Mouse (Mus musculus): ENCODE measurements around the gene Map2. TPM values are rescaled to one million over a fixed set of nuclear protein-coding genes. Genes with fewer than 3 reads are reported as not detected.

Map2 gene
- polyA plus RNA-seq, 1 experiment from 2014 or later = 14.3 TPM

DNA sequence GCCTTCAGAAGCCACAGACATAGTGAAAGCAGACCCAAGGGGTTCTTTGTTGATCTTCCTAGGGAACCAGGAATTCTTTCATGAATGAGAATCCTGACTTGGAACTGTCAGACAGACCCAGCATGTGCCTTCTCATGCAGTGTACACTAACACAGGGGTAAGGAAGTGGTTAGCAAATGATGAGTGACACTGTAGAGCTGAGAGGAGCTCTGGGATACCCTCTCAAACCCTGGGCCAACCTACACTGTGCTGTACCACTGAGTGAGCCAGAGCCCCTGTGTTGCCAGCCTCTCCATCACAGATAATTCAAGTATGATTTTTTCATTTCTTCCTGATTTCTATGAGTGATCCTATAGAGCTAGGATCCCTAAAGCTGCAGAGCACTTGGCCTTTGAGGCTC, 255.9 kb downstream of the Map2 start:
- no peak for ATAC-seq (ENCODE audit: borderline replicate concordance, extremely low read depth, low FRiP score, low TSS enrichment)
- Histone ChIP-seq H3K36me3 (no peaks in the 10 kb centered on the region), H3K9me3 (no peaks in the 10 kb centered on the region), H3K4me1 (no peaks in the 10 kb centered on the region), H3K4me3 (no peak overlapping the region), H3K9ac (no peak overlapping the region), H3K4me2 (no peak overlapping the region), H3K27me3 (no peaks in the 10 kb centered on the region), H3K27ac (no peak overlapping the region)

- no peak for ATAC-seq (ENCODE audit: borderline replicate concordance, extremely low read depth, low FRiP score, low TSS enrichment)
- no peaks in the 10 kb centered on the region for H3K4me1 ChIP-seq
- no peaks in the 10 kb centered on the region for H3K36me3 ChIP-seq
- no peak overlapping the region for H3K27ac ChIP-seq
- no peaks in the 10 kb centered on the region for H3K27me3 ChIP-seq
- H3K9ac ChIP-seq = no peak overlapping the region
- WGBS = 84% methylated on average over 6 of the region's 6 CpGs
- H3K9me3 ChIP-seq = no peaks in the 10 kb centered on the region
- no peak overlapping the region for H3K4me3 ChIP-seq
- H3K4me2 ChIP-seq = no peak overlapping the region
These were observed 256.4 kb downstream of the Map2 start for GRCm38 (mm10) chr1:66431472-66431871.

DNA sequence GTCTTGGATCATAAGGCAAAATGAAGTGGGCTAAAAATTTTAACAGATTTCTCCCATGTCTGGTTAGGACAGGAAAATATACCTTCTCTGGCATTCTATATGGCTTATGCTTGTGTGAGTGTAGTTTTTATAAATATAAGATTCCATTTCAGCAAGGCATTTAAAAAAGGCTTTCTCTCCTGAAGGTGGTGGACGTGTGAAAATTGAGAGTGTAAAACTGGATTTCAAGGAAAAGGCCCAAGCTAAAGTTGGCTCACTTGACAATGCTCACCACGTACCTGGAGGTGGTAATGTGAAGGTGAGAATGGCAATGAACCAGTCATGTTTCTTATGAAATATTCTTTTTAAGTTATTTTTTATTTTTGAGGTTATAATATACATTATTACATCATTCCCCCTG, 263.0 kb downstream of the Map2 start:
- Histone ChIP-seq H3K9ac (no peak overlapping the region), H3K27me3 (no peaks in the 10 kb centered on the region), H3K36me3 (no peaks in the 10 kb centered on the region), H3K4me3 (no peak overlapping the region), H3K4me2 (no peak overlapping the region), H3K27ac (no peak overlapping the region), H3K4me1 (no peaks in the 10 kb centered on the region), H3K9me3 (no peaks in the 10 kb centered on the region)
- ATAC-seq (ENCODE audit: borderline replicate concordance, extremely low read depth, low FRiP score, low TSS enrichment) = no peak
- WGBS = 80% methylated on average over 2 of the region's 2 CpGs

- Histone ChIP-seq H3K9ac (no peak overlapping the region), H3K4me3 (no peak overlapping the region), H3K4me2 (no peak overlapping the region), H3K36me3 (no peaks in the 10 kb centered on the region), H3K9me3 (no peaks in the 10 kb centered on the region), H3K27ac (no peak overlapping the region), H3K4me1 (no peaks in the 10 kb centered on the region), H3K27me3 (no peaks in the 10 kb centered on the region)
- 83% methylated on average over 2 of the region's 2 CpGs for WGBS
- ATAC-seq (ENCODE audit: borderline replicate concordance, extremely low read depth, low FRiP score, low TSS enrichment) = no peak
These were observed 267.8 kb downstream of the Map2 start for GRCm38 (mm10) chr1:66442922-66443321.

DNA sequence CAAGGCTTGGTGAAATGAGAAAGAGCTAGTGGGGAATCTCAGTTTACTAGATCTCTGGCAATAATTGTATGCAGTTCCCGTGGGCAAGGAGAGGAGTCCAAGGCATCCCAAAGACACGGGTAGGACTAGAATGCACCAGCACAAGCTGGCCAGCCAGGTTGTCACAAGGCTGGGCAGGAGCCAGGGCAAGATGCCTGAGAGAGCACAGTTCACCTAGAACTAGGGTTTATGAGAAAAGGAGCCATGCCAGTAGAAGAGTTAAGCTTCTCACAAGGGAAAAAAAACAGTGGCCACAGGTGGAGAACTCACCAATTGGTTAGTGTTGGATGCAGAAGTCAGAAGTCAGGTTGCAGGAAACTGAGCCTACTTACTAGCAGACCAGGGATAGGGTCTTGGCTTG, 274.4 kb downstream of the Map2 start:
- Histone ChIP-seq H3K36me3 (no peaks in the 10 kb centered on the region), H3K27ac (no peak overlapping the region), H3K4me3 (no peak overlapping the region), H3K4me1 (no peaks in the 10 kb centered on the region), H3K27me3 (no peaks in the 10 kb centered on the region), H3K9me3 (no peaks in the 10 kb centered on the region), H3K9ac (no peak overlapping the region), H3K4me2 (no peak overlapping the region)
- no peak for ATAC-seq (ENCODE audit: borderline replicate concordance, extremely low read depth, low FRiP score, low TSS enrichment)
- 68% methylated on average over 2 of the region's 2 CpGs for WGBS

- H3K9me3 ChIP-seq = no peaks in the 10 kb centered on the region
- no peaks in the 10 kb centered on the region for H3K27me3 ChIP-seq
- H3K4me1 ChIP-seq = no peaks in the 10 kb centered on the region
- no peak for ATAC-seq (ENCODE audit: borderline replicate concordance, extremely low read depth, low FRiP score, low TSS enrichment)
- no peaks in the 10 kb centered on the region for H3K36me3 ChIP-seq
- H3K27ac ChIP-seq = no peak overlapping the region
- H3K4me2 ChIP-seq = no peak overlapping the region
- no peak overlapping the region for H3K4me3 ChIP-seq
- H3K9ac ChIP-seq = no peak overlapping the region
- WGBS = 15% methylated on average over 2 of the region's 2 CpGs
These were observed 281.5 kb downstream of the Map2 start for GRCm38 (mm10) chr1:66456580-66456979.

DNA sequence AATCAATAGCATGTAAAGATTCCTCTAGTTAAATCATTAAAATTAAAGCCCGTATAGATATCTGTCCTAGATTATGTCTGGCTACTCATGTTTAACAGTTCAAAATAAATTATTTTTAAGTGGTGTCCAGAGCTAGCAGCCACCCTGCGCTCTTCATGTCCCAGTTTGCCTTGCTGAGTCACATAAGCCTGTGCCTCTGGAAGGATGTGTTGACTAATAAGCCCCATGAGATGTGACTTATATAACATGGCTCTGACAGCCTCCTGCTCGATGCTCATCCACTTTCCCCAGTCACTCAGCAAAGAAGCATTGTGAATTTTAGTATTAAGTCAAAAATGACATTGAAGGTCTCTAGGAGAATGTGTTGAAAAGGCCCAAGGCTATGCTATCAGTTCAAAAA, 282.7 kb downstream of the Map2 start:
- H3K27me3 ChIP-seq = no peaks in the 10 kb centered on the region
- H3K9ac ChIP-seq = no peak overlapping the region
- H3K4me2 ChIP-seq = no peak overlapping the region
- no peak for ATAC-seq (ENCODE audit: borderline replicate concordance, extremely low read depth, low FRiP score, low TSS enrichment)
- no peaks in the 10 kb centered on the region for H3K4me1 ChIP-seq
- no peak overlapping the region for H3K27ac ChIP-seq
- WGBS = 66% methylated on average over 3 of the region's 3 CpGs
- no peaks in the 10 kb centered on the region for H3K9me3 ChIP-seq
- no peaks in the 10 kb centered on the region for H3K36me3 ChIP-seq
- no peak overlapping the region for H3K4me3 ChIP-seq

GRCm38 (mm10) chr1:66459394-66459793, 284.3 kb downstream of the Map2 start:
- H3K9me3 ChIP-seq = no peaks in the 10 kb centered on the region
- no peaks in the 10 kb centered on the region for H3K36me3 ChIP-seq
- no peak for ATAC-seq (ENCODE audit: borderline replicate concordance, extremely low read depth, low FRiP score, low TSS enrichment)
- H3K4me1 ChIP-seq = no peaks in the 10 kb centered on the region
- WGBS = 48% methylated on average over 3 of the region's 3 CpGs
- no peak overlapping the region for H3K27ac ChIP-seq
- no peaks in the 10 kb centered on the region for H3K27me3 ChIP-seq
- no peak overlapping the region for H3K4me2 ChIP-seq
- no peak overlapping the region for H3K9ac ChIP-seq
- no peak overlapping the region for H3K4me3 ChIP-seq

GRCm38 (mm10) chr1:66460850-66461249, 285.8 kb downstream of the Map2 start:
- peak; percentile 49; the same call in 1 of the 2 replicates for ATAC-seq (ENCODE audit: borderline replicate concordance, extremely low read depth, low FRiP score, low TSS enrichment)
- no peaks in the 10 kb centered on the region for H3K9me3 ChIP-seq
- no peak overlapping the region for H3K9ac ChIP-seq
- no peaks in the 10 kb centered on the region for H3K27me3 ChIP-seq
- H3K27ac ChIP-seq = no peak overlapping the region
- no peak overlapping the region for H3K4me3 ChIP-seq
- H3K4me2 ChIP-seq = no peak overlapping the region
- 36% methylated on average over 4 of the region's 4 CpGs for WGBS
- H3K36me3 ChIP-seq = no peaks in the 10 kb centered on the region
- no peaks in the 10 kb centered on the region for H3K4me1 ChIP-seq

GRCm38 (mm10) chr1:66467821-66468703, 293.0 kb downstream of the Map2 start, which contains the start of gene Unc80:
Gene Unc80 (plus strand): TSS chr1:66468367.
- H3K4me3 ChIP-seq = peak within 1 kb of the TSS; percentile 47
- H3K27ac ChIP-seq = no peak within 1 kb of the TSS
- H3K4me2 ChIP-seq = peak within 1 kb of the TSS; percentile 86
- no peaks in the 10 kb centered on the region for H3K9me3 ChIP-seq
- H3K4me1 ChIP-seq = peaks cover 7% of the 10 kb centered on the region; the same call in 1 of the 2 replicates
- no peaks in the 10 kb centered on the region for H3K36me3 ChIP-seq
- WGBS = under 1% methylated on average over 68 of the region's 83 CpGs
- peak; percentile 96 for ATAC-seq (ENCODE audit: borderline replicate concordance, extremely low read depth, low FRiP score, low TSS enrichment)
- H3K9ac ChIP-seq = no peak within 1 kb of the TSS
- peaks cover 23% of the 10 kb centered on the region for H3K27me3 ChIP-seq

DNA sequence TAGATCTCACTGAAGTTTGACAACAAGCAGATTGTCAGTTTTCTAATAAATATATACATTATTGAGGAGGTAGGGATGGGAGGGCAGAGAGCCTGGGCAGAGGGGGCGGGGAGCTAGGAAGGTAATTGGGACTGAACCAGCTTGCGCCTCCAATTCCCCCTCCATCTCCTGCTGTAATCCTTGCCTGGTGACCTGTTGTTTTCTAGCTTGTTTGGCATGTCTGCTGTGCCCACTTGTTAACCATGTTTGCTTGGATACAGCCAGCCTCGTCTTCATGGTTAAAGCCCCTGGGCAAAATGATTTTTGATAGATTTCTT, 293.6 kb downstream of the Map2 start:
- peaks cover 23% of the 10 kb centered on the region for H3K27me3 ChIP-seq
- no peak for ATAC-seq (ENCODE audit: borderline replicate concordance, extremely low read depth, low FRiP score, low TSS enrichment)
- H3K4me2 ChIP-seq = peak overlapping the region; percentile 86
- peak overlapping the region; percentile 47 for H3K4me3 ChIP-seq
- no peak overlapping the region for H3K27ac ChIP-seq
- H3K9me3 ChIP-seq = no peaks in the 10 kb centered on the region
- H3K9ac ChIP-seq = no peak overlapping the region
- peaks cover 7% of the 10 kb centered on the region; the same call in 1 of the 2 replicates for H3K4me1 ChIP-seq
- H3K36me3 ChIP-seq = no peaks in the 10 kb centered on the region
- 19% methylated on average over 3 of the region's 3 CpGs for WGBS

GRCm38 (mm10) chr1:66482751-66483150, 307.7 kb downstream of the Map2 start:
- Histone ChIP-seq H3K9ac (no peak overlapping the region), H3K4me2 (no peak overlapping the region), H3K9me3 (no peaks in the 10 kb centered on the region), H3K27ac (no peak overlapping the region), H3K27me3 (no peaks in the 10 kb centered on the region), H3K4me3 (no peak overlapping the region), H3K36me3 (no peaks in the 10 kb centered on the region), H3K4me1 (no peaks in the 10 kb centered on the region)
- WGBS = 78% methylated on average over 3 of the region's 3 CpGs
- no peak for ATAC-seq (ENCODE audit: borderline replicate concordance, extremely low read depth, low FRiP score, low TSS enrichment)

Measured in lung, embryonic 15.5 days (tissue).